Mouse (Mus musculus): ENCODE data around the gene Dohh. TPM values are rescaled to one million over a fixed set of nuclear protein-coding genes. Genes with fewer than 3 reads are reported as not detected.

Gene Dohh
- polyA plus RNA-seq (2015; fragmentation: Illumina TruSeq; extraction: RNeasy Lipid Tissue Mini Kit (QIAGEN cat#74804); ENCODE audit: insufficient read depth, low replicate concordance) = 1.9 TPM

DNA sequence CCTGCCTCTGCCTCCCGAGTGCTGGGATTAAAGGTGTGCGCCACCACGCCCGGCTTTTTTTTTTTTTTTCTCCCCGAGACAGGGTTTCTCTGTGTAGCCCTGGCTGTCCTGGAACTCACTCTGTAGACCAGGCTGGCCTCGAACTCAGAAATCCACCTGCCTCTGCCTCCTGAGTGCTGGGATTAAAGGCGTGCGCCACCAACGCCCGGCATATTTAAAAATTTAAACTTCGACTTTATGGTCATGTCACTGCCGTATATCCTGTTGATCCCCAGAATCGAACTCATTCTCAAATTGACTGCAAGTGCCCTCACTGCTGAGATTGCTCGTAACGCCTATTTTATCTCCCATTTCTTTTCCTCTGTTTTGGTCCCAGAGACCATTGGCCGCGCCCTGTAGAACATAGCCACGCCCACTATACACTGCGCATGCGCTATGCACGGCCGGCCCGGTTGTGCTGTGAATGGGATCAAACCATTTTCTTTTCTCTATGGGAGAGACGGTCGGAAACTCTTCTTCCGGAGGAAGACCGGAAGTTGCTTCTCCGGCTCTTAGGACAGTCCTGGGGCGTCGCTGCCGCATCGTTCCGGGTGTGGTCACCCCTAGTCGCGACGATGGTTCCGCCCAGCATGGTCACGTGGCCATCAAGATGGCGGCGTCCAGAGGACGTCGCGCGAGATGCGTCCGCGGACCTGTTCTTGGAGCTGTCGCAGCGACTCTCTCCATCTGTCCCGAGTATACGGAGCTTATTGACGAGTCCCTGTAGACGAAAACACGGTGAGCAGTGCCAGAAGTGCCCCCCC is at the start of gene Dohh, which contains the start of gene Gm48551:
Gene Dohh (plus strand): TSS at position 627 of the 803 bp plus-strand sequence.
Gene Gm48551 (plus strand): TSS at position 665 of the 803 bp plus-strand sequence.

DNA sequence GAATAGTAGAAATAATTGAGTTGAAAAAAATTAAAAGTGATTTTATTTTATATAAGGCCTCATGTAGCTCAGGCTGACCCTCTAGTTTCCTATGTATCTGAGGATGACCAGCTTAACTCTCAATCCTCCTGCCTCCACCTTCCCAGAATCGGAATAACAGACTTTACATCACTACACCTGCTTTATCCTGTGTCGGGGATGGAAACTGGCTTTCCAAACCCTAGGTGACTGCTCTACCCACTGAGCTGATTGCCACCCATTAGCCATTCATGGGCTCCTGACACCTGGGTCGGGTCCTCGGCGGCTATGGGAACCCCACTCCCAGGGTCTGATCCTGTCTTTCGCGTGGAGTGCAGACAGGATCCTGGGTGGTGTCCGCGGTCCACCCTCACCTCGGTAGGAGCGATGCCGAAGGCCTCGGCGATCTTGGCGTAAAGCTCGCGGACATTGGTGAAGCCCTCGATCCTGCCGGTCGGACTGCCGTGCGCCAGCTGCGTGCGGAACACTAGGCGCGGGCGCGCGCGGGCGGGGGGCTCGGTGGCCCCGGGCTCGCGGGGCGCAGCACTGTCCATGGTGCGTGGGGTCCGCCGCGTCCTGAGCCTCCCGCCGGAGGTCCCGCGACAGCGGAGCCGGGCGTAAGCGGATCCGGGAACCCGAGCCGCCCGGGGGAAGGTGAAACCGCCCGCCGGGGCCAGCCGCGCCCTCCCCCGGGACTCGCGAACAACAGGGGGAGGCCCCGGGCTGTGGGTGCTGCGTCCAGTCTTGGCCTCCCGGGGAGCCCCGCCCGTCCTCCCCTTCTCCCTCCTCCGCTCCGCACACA is 41.3 kb upstream of the Dohh start, which contains the start of gene Gipc3:
Gene Gipc3 (minus strand): TSS at position 581 of the 820 bp plus-strand sequence.

DNA sequence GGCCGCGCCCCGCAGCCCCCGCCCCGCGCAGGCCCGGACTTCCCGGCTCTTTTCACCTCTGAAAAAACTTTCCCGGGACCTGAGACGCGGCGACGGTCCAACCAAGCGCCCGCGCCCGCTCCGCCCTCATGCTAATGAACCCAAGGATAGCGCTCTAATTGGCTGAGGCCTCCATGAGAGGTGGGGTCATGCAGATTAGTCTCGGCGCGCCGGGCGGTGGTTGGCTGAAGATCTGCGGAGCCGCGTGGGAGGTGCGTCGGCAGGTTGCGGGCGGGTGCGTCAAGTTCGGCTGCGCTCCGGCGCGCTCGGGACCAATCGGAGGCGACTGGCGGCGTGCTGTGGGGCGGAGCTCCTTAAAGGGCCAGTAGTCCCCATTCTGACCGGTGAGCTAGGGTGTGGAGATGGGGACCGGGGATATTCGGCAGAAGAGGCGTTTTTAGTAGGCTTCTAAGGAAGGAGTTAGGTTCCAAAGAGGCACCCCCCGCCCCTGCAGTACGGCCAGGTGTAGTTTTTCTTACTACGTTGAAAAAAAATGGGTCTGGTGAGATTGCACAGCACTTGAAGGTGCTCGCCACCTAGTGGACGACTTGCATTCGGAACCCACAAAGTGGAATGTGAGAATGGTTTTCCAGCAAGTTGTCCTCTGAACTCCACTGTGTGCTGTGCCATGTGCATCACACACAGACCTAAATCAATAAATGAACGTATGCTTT is 33.7 kb upstream of the Dohh start, which contains the start of gene Hmg20b:
Gene Hmg20b (minus strand): TSS at position 130 of the 713 bp plus-strand sequence.

DNA sequence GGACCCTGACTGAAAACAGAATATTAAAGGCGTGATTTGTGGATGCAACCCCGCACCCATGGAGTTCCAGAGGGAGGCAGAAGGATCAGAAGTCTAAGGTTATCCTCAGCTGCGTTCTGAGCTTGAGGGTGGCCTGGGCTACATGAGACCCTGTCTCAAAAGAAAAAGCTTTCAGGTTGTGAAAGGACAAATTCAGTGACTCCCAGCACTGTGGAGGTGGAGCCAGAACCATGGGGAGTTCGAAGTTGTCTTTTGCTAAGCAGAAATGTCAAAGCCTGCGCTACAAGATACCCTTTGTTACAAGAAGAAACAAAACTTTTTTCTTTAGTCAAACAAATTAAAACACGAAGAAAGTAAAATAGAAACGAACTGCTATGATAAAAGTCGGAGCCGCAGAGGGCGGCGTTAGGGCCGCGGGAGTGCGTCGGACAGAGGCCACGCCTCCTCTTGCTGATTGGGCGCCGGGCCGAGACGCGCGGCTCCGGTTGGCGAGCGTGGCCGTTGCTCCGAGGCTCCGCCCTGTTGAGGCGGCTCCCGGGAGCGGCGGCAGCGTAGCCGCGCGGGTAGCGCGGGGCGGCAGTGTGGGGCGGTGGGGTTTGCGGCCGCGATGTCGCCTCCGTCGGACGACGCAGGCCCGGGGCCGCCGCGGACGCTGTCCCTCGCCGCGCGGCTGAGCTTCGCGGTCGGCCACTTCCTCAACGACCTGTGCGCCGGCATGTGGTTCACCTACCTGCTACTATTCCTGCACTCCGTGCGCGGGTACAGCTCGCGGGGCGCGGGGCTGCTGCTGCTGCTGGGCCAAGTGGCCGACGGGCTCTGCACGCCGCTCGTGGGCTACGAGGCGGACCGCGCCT is 27.0 kb upstream of the Dohh start, which contains the start of gene Mfsd12:
Gene Mfsd12 (plus strand): TSS at position 501 of the 854 bp plus-strand sequence.

DNA sequence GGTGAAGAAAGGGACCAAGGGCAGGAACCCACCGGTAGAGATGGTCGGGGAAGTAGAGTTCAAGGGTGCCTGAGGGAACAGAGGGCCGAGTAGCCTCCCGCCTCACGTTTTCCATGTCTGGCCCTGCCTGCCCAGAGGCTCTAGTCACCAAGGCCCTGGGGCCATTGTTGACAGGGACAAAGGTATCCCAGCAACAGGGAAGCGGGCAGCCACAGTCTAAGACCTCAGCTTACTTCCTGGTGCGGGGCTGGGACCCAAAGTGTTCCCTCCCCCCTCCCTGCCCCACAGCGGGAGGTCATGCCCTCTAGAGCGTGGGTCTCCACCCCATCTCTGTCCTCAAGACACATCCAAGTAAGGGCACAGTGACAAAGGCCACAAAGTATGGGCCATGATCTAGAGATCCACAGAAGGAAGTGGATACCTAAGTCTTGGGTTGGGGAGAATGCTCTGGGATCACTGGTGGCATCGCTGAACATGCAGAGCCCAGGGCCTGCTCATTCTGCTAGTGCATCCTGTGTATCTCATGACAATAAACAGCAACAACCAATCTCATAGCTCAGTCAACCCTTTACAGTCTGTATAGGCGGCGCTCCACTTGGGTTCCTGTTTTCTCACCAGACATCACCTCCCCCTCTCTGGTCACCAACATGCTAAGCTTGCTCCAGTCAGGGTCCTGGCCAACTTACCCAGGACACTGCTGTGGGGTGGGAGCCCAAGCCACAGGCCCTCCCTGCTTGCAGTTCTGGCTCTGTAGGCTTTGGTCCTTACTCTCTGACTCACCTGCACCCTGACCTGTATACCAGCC is 18.4 kb upstream of the Dohh start, which contains the start of gene 4930404N11Rik:
Gene 4930404N11Rik (minus strand): TSS at position 145 of the 805 bp plus-strand sequence.

DNA sequence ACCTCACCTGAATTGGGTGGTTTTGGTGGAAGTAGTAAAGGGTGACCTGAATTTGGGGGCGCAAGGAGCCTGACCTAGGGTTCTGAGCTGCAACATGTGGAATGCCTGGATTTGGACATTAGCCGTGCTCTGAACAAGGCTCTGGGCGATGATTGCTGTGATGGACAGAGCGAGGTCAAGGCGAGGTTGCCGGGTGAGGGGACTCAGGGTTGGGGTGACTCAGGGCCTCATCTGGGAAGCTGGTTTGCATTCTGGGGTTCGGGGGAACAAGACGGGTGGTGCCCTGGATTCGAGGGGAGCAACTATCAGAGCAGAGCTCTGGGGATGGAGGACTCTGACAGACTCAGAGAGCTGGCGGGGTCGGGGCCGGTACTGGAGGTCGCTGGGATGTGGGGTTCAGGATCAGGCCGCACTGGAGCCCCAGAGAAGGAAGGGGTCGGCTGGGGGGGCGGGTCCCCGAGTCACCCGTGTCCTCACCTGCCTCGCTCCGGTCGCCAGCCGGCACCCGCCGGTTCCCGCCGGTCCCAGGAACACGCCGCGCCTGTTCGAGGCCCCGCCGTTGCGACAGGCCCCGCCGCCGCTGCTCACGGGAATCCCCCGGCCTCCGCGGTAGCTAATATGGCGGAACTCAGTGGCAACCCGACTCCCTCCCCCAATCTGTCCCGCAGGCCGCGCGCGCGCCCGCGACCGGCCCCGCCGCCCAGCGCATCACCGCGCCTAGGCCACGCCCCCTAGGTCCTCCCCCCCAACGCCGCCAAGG is 6.3 kb upstream of the Dohh start, which contains the start of gene Fzr1:
Gene Fzr1 (minus strand): TSS at position 724 of the 760 bp plus-strand sequence.

DNA sequence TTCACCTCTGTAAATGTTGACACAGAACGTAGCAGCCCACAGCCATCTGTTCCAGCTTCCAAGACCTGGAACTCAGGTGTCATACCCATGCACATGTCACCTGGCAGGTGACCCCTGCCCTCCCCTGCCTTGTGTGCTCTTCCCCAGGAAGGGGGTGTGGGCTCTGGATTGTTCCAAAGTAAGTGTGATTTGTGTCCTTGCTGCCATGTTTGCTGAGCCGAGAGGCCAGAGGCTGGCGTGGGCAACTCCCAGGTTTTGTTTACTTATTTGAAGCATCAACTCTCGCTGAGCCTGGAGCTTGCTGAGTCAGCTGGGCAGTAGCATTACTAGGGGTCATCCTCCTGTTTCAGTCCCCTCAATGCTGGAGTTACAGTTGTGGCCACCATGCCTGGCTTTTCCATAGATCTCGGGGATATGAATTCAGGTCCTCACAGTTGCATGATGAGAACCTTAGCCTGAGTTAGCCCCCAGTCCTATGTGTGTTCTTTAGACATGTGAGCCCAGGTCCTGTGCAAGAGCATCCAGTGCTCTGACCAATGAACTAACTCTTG is 4.4 kb downstream of the Dohh start, which contains the start of gene Gm48552:
Gene Gm48552 (plus strand): TSS at position 501 of the 551 bp plus-strand sequence.

DNA sequence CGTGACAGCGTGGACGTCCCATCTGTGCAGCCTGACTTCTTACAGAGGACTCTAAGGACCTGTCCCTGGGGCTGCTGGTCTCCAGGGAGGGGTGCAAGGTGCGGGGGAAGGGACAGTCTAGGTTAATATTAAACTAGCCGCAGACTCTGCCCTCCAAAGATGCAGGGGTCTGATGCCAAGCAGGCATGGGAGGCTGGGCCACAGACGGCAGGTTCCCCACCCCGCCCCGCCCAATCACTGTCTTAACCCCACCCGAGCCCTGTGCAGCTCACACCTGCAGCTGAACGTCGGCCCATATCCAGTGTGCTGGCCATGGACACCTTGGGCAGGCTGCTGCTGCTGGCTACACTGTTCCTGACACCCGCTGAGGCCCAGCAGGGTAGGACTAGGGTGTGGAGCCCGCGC is 8.6 kb downstream of the Dohh start, which contains the start of gene Smim24:
Gene Smim24 (plus strand): TSS at position 271 of the 405 bp plus-strand sequence.

Other genes with a start within 250 kb of the Dohh start
- 14.0 TPM for gene Zbtb7a, start 249.2 kb upstream of the Dohh start, polyA plus RNA-seq (2015; fragmentation: Illumina TruSeq; extraction: RNeasy Lipid Tissue Mini Kit (QIAGEN cat#74804); ENCODE audit: insufficient read depth, low replicate concordance)
- gene Pias4, start 216.5 kb upstream of the Dohh start, polyA plus RNA-seq (2015; fragmentation: Illumina TruSeq; extraction: RNeasy Lipid Tissue Mini Kit (QIAGEN cat#74804); ENCODE audit: insufficient read depth, low replicate concordance) = 10.8 TPM
- gene Eef2, start 207.8 kb upstream of the Dohh start, polyA plus RNA-seq (2015; fragmentation: Illumina TruSeq; extraction: RNeasy Lipid Tissue Mini Kit (QIAGEN cat#74804); ENCODE audit: insufficient read depth, low replicate concordance) = 451 TPM
- 8.6 TPM for gene Dapk3, start 201.4 kb upstream of the Dohh start, polyA plus RNA-seq (2015; fragmentation: Illumina TruSeq; extraction: RNeasy Lipid Tissue Mini Kit (QIAGEN cat#74804); ENCODE audit: insufficient read depth, low replicate concordance)
- not detected for gene 4930442H23Rik, start 200.6 kb upstream of the Dohh start, polyA plus RNA-seq (2015; fragmentation: Illumina TruSeq; extraction: RNeasy Lipid Tissue Mini Kit (QIAGEN cat#74804); ENCODE audit: insufficient read depth, low replicate concordance)
- not detected for gene Nmrk2, start 182.4 kb upstream of the Dohh start, polyA plus RNA-seq (2015; fragmentation: Illumina TruSeq; extraction: RNeasy Lipid Tissue Mini Kit (QIAGEN cat#74804); ENCODE audit: insufficient read depth, low replicate concordance)
- gene Atcay, start 153.6 kb upstream of the Dohh start, polyA plus RNA-seq (2015; fragmentation: Illumina TruSeq; extraction: RNeasy Lipid Tissue Mini Kit (QIAGEN cat#74804); ENCODE audit: insufficient read depth, low replicate concordance) = 1.2 TPM
- 1.5 TPM for gene Zfr2, start 151.3 kb upstream of the Dohh start, polyA plus RNA-seq (2015; fragmentation: Illumina TruSeq; extraction: RNeasy Lipid Tissue Mini Kit (QIAGEN cat#74804); ENCODE audit: insufficient read depth, low replicate concordance)
- gene Matk, start 131.5 kb upstream of the Dohh start, polyA plus RNA-seq (2015; fragmentation: Illumina TruSeq; extraction: RNeasy Lipid Tissue Mini Kit (QIAGEN cat#74804); ENCODE audit: insufficient read depth, low replicate concordance) = 4.6 TPM
- 28.9 TPM for gene Mrpl54, start 117.5 kb upstream of the Dohh start, polyA plus RNA-seq (2015; fragmentation: Illumina TruSeq; extraction: RNeasy Lipid Tissue Mini Kit (QIAGEN cat#74804); ENCODE audit: insufficient read depth, low replicate concordance)
- 11.9 TPM for gene Apba3, start 117.5 kb upstream of the Dohh start, polyA plus RNA-seq (2015; fragmentation: Illumina TruSeq; extraction: RNeasy Lipid Tissue Mini Kit (QIAGEN cat#74804); ENCODE audit: insufficient read depth, low replicate concordance)
- gene Tjp3, start 92.8 kb upstream of the Dohh start, polyA plus RNA-seq (2015; fragmentation: Illumina TruSeq; extraction: RNeasy Lipid Tissue Mini Kit (QIAGEN cat#74804); ENCODE audit: insufficient read depth, low replicate concordance) = 2.6 TPM
- gene Pip5k1c, start 91.5 kb upstream of the Dohh start, polyA plus RNA-seq (2015; fragmentation: Illumina TruSeq; extraction: RNeasy Lipid Tissue Mini Kit (QIAGEN cat#74804); ENCODE audit: insufficient read depth, low replicate concordance) = 26.7 TPM
- gene Cactin, start 63.3 kb upstream of the Dohh start, polyA plus RNA-seq (2015; fragmentation: Illumina TruSeq; extraction: RNeasy Lipid Tissue Mini Kit (QIAGEN cat#74804); ENCODE audit: insufficient read depth, low replicate concordance) = 5.0 TPM
- 3.0 TPM for gene Tbxa2r, start 55.7 kb upstream of the Dohh start, polyA plus RNA-seq (2015; fragmentation: Illumina TruSeq; extraction: RNeasy Lipid Tissue Mini Kit (QIAGEN cat#74804); ENCODE audit: insufficient read depth, low replicate concordance)
- 0.59 TPM for gene Gipc3, start 41.2 kb upstream of the Dohh start, polyA plus RNA-seq (2015; fragmentation: Illumina TruSeq; extraction: RNeasy Lipid Tissue Mini Kit (QIAGEN cat#74804); ENCODE audit: insufficient read depth, low replicate concordance)
- gene Hmg20b, start 33.9 kb upstream of the Dohh start, polyA plus RNA-seq (2015; fragmentation: Illumina TruSeq; extraction: RNeasy Lipid Tissue Mini Kit (QIAGEN cat#74804); ENCODE audit: insufficient read depth, low replicate concordance) = 30.0 TPM
- 2.8 TPM for gene Mfsd12, start 26.9 kb upstream of the Dohh start, polyA plus RNA-seq (2015; fragmentation: Illumina TruSeq; extraction: RNeasy Lipid Tissue Mini Kit (QIAGEN cat#74804); ENCODE audit: insufficient read depth, low replicate concordance)
- gene 4930404N11Rik, start 18.6 kb upstream of the Dohh start, polyA plus RNA-seq (2015; fragmentation: Illumina TruSeq; extraction: RNeasy Lipid Tissue Mini Kit (QIAGEN cat#74804); ENCODE audit: insufficient read depth, low replicate concordance) = 0.18 TPM
- gene Fzr1, start 5.9 kb upstream of the Dohh start, polyA plus RNA-seq (2015; fragmentation: Illumina TruSeq; extraction: RNeasy Lipid Tissue Mini Kit (QIAGEN cat#74804); ENCODE audit: insufficient read depth, low replicate concordance) = 7.7 TPM
- gene Gm48551, start within 50 bp of the Dohh start, polyA plus RNA-seq (2015; fragmentation: Illumina TruSeq; extraction: RNeasy Lipid Tissue Mini Kit (QIAGEN cat#74804); ENCODE audit: insufficient read depth, low replicate concordance) = 3.2 TPM
- gene Gm48552, start 4.6 kb downstream of the Dohh start, polyA plus RNA-seq (2015; fragmentation: Illumina TruSeq; extraction: RNeasy Lipid Tissue Mini Kit (QIAGEN cat#74804); ENCODE audit: insufficient read depth, low replicate concordance) = 0.43 TPM
- gene Smim24, start 8.6 kb downstream of the Dohh start, polyA plus RNA-seq (2015; fragmentation: Illumina TruSeq; extraction: RNeasy Lipid Tissue Mini Kit (QIAGEN cat#74804); ENCODE audit: insufficient read depth, low replicate concordance) = 9.5 TPM
- 9.4 TPM for gene Nfic, start 71.2 kb downstream of the Dohh start, polyA plus RNA-seq (2015; fragmentation: Illumina TruSeq; extraction: RNeasy Lipid Tissue Mini Kit (QIAGEN cat#74804); ENCODE audit: insufficient read depth, low replicate concordance)
- gene Celf5, start 98.3 kb downstream of the Dohh start, polyA plus RNA-seq (2015; fragmentation: Illumina TruSeq; extraction: RNeasy Lipid Tissue Mini Kit (QIAGEN cat#74804); ENCODE audit: insufficient read depth, low replicate concordance) = 0.15 TPM
- gene Ncln, start 112.0 kb downstream of the Dohh start, polyA plus RNA-seq (2015; fragmentation: Illumina TruSeq; extraction: RNeasy Lipid Tissue Mini Kit (QIAGEN cat#74804); ENCODE audit: insufficient read depth, low replicate concordance) = 27.7 TPM
- 15.6 TPM for gene S1pr4, start 115.7 kb downstream of the Dohh start, polyA plus RNA-seq (2015; fragmentation: Illumina TruSeq; extraction: RNeasy Lipid Tissue Mini Kit (QIAGEN cat#74804); ENCODE audit: insufficient read depth, low replicate concordance)
- gene Gna15, start 139.8 kb downstream of the Dohh start, polyA plus RNA-seq (2015; fragmentation: Illumina TruSeq; extraction: RNeasy Lipid Tissue Mini Kit (QIAGEN cat#74804); ENCODE audit: insufficient read depth, low replicate concordance) = 9.4 TPM
- 15.2 TPM for gene Gna11, start 160.8 kb downstream of the Dohh start, polyA plus RNA-seq (2015; fragmentation: Illumina TruSeq; extraction: RNeasy Lipid Tissue Mini Kit (QIAGEN cat#74804); ENCODE audit: insufficient read depth, low replicate concordance)
- 105 TPM for gene Aes, start 175.1 kb downstream of the Dohh start, polyA plus RNA-seq (2015; fragmentation: Illumina TruSeq; extraction: RNeasy Lipid Tissue Mini Kit (QIAGEN cat#74804); ENCODE audit: insufficient read depth, low replicate concordance)
- gene Tle2, start 190.1 kb downstream of the Dohh start, polyA plus RNA-seq (2015; fragmentation: Illumina TruSeq; extraction: RNeasy Lipid Tissue Mini Kit (QIAGEN cat#74804); ENCODE audit: insufficient read depth, low replicate concordance) = 17.3 TPM
- 3.2 TPM for gene Tle6, start 216.6 kb downstream of the Dohh start, polyA plus RNA-seq (2015; fragmentation: Illumina TruSeq; extraction: RNeasy Lipid Tissue Mini Kit (QIAGEN cat#74804); ENCODE audit: insufficient read depth, low replicate concordance)
- gene BC025920, start 221.8 kb downstream of the Dohh start, polyA plus RNA-seq (2015; fragmentation: Illumina TruSeq; extraction: RNeasy Lipid Tissue Mini Kit (QIAGEN cat#74804); ENCODE audit: insufficient read depth, low replicate concordance) = 9.3 TPM
- gene Sirt6, start 243.4 kb downstream of the Dohh start, polyA plus RNA-seq (2015; fragmentation: Illumina TruSeq; extraction: RNeasy Lipid Tissue Mini Kit (QIAGEN cat#74804); ENCODE audit: insufficient read depth, low replicate concordance) = 4.4 TPM
- 7.0 TPM for gene Ankrd24, start 244.1 kb downstream of the Dohh start, polyA plus RNA-seq (2015; fragmentation: Illumina TruSeq; extraction: RNeasy Lipid Tissue Mini Kit (QIAGEN cat#74804); ENCODE audit: insufficient read depth, low replicate concordance)

Data from spleen, adult 10 weeks (tissue).